Mouse (Mus musculus): ENCODE measurements around the gene Riox2. TPM values are rescaled to one million over a fixed set of nuclear protein-coding genes. Genes with fewer than 3 reads are reported as not detected.

The Riox2 gene
- polyA plus RNA-seq, 1 experiment from 2014 or later: 13.7 TPM

DNA sequence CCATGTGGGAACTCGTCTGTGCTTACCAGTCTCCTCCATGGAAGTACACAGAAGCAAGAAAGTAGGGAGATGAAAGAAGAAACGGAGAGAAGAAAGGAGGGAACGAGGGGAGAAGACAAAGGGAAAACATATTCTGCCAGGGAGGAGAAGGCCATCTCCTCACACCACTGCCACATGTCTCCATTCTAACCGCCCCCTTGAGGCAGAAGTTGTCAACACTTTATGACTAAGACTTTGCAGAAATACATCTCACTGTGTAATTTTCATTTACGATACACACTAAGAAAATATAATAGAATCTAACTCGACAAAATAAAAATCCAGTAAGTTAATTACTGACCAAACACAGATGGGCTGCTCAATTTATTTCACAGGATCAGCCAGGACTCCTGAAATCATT is 55.4 kb downstream of the Riox2 start:
- no peak overlapping the region for H3K9ac ChIP-seq
- no peaks in the 10 kb centered on the region for H3K9me3 ChIP-seq
- no peak overlapping the region for H3K27ac ChIP-seq
- H3K4me3 ChIP-seq: no peak overlapping the region
- no peak for ATAC-seq (ENCODE audit: low FRiP score)
- peaks cover 10% of the 10 kb centered on the region for H3K36me3 ChIP-seq
- 85% methylated on average over 6 of the region's 6 CpGs for WGBS
- no peak overlapping the region for H3K4me2 ChIP-seq
- no peaks in the 10 kb centered on the region for H3K4me1 ChIP-seq (replicated peaks)
- H3K27me3 ChIP-seq: no peaks in the 10 kb centered on the region

DNA sequence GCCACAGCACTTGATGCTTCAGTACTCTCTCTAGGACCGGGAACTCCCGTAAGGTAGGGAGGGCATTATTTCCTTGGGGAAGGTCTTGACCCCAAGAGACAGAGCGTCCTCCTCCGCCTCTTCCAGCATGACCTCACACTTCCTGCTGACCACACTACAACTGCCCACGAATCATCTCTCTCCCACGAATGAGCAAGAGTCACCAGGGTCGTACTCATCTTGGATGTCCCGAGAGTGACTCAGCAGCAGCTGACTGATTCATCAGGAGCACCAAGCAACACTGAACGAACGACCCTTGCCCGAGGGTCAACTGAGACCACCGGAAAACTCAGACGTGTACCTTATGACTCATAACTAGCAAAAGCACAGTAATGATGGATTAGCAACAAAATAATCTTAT is 58.0 kb downstream of the Riox2 start:
- no peak overlapping the region for H3K9ac ChIP-seq
- WGBS: 92% methylated on average over 13 of the region's 13 CpGs

DNA sequence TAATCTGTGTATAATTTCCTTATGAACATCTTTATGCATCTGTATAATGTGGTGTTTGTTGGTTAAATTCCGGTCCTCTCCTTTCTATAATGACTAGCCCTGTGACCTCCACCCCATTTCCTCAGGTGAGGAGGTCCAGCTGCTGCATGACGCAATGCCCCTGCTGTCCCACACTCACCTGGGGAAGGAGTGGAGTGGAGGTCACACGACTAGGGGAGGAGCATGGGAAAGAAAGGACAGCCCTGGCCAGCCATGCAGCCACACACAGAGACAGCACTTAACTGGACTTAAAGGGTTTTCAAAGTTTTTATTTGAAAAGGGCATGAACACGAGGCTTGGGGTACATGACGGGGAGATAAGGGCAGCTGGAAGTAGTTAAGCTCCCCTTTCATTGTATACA is 59.7 kb downstream of the Riox2 start:
- Histone ChIP-seq H3K36me3 (peaks cover 10% of the 10 kb centered on the region), H3K4me2 (no peak overlapping the region), H3K27me3 (no peaks in the 10 kb centered on the region), H3K27ac (no peak overlapping the region), H3K4me1 (replicated peaks) (no peaks in the 10 kb centered on the region), H3K9me3 (no peaks in the 10 kb centered on the region), H3K4me3 (no peak overlapping the region), H3K9ac (no peak overlapping the region)
- ATAC-seq (ENCODE audit: low FRiP score): no peak
- 86% methylated on average over 5 of the region's 5 CpGs for WGBS

More for the DNA sequence above, 58.0 kb downstream of the Riox2 start:
- peaks cover 10% of the 10 kb centered on the region for H3K36me3 ChIP-seq
- no peaks in the 10 kb centered on the region for H3K4me1 ChIP-seq (replicated peaks)
- H3K4me3 ChIP-seq: no peak overlapping the region
- H3K4me2 ChIP-seq: no peak overlapping the region
- H3K27ac ChIP-seq: no peak overlapping the region
- ATAC-seq (ENCODE audit: low FRiP score): no peak
- no peaks in the 10 kb centered on the region for H3K27me3 ChIP-seq
- no peaks in the 10 kb centered on the region for H3K9me3 ChIP-seq

DNA sequence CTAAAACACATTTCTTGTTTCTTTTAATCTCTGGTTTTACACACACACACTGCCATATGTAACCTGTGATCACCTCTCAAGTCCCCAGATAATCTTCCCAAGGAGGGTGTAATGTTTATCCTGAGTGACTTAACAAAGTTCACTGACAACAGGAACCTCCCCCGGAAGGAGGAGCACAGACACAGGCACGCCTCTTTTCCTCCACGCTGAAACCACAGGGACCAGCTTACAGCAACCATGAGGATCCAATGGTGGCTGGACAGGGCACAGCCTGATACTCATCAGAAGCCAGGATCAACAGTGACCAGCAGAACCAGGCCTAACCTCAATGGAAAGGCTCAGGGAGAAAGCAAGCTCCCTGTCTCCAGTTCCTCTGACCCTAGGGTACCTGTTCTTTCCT is 61.0 kb downstream of the Riox2 start:
- Histone ChIP-seq H3K4me3 (no peak overlapping the region), H3K36me3 (peaks cover 10% of the 10 kb centered on the region), H3K9ac (no peak overlapping the region), H3K9me3 (no peaks in the 10 kb centered on the region), H3K4me1 (replicated peaks) (no peaks in the 10 kb centered on the region), H3K4me2 (no peak overlapping the region), H3K27ac (no peak overlapping the region), H3K27me3 (no peaks in the 10 kb centered on the region)
- 50% methylated on average over 3 of the region's 3 CpGs for WGBS
- ATAC-seq (ENCODE audit: low FRiP score): no peak

DNA sequence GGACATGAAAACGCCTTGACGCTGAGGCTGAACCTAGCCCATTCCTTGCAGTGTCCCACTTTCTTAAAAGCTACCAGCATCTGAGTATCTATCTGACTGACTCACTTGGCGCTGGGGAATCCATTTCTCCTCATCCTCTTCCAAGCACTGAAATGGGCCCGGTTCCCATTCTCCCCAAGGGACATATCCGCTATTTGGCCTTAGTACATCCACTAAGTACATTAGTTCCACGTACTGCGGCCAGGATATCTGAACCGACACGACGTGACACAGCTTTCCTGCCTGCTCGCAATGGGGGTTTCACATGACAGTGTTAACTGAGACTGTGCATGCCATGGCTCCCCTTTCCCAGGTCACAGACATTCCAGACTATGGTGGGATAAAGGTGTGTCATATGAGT is 62.8 kb downstream of the Riox2 start:
- Histone ChIP-seq H3K9me3 (no peaks in the 10 kb centered on the region), H3K4me1 (replicated peaks) (no peaks in the 10 kb centered on the region), H3K36me3 (peaks cover 10% of the 10 kb centered on the region), H3K27ac (no peak overlapping the region), H3K9ac (no peak overlapping the region), H3K27me3 (no peaks in the 10 kb centered on the region), H3K4me2 (no peak overlapping the region), H3K4me3 (no peak overlapping the region)
- ATAC-seq (ENCODE audit: low FRiP score): no peak
- WGBS: 93% methylated on average over 11 of the region's 11 CpGs

DNA sequence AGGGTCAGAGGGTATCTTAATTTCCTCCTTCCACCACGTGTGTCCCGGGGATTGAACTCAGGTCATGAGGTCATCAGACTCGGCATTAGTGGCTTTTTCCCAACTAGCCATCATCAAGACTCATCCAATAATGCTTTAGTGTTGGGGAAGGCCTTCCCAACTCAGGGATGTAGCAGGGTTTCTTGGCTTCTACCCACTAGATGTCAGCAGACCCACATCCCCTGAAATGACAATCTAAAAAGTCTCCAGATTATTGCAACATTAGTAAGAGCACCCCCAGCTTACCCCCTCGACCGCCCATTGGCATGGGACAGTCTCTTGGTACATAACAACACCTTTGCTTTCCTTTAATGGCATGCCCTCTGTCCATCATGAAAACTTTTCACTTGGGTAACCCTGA is 64.1 kb downstream of the Riox2 start:
- Histone ChIP-seq H3K9ac (no peak overlapping the region), H3K27ac (no peak overlapping the region), H3K36me3 (no peaks in the 10 kb centered on the region), H3K4me1 (replicated peaks) (no peaks in the 10 kb centered on the region), H3K9me3 (no peaks in the 10 kb centered on the region), H3K27me3 (no peaks in the 10 kb centered on the region), H3K4me3 (no peak overlapping the region), H3K4me2 (no peak overlapping the region)
- ATAC-seq (ENCODE audit: low FRiP score): no peak
- WGBS: 85% methylated on average over 5 of the region's 5 CpGs

DNA sequence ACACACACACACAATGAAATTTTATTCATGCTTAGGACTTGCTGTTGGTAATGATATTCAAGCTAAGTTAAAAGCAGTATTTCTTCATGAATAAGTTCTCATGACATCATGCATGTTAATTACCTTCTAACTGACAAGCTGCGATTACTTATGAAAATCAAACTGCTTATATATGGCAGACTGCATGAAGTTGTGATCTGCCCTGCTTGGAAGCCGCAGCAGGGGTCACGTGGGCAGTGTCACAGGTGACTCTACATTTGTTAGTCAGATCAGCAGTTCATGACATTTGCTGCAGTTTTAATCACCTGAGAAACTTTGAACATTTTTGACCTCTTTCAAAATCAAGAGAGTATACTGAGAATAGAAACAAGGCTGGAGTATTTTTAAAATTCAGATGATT is 69.4 kb downstream of the Riox2 start:
- H3K4me3 ChIP-seq: no peak overlapping the region
- no peaks in the 10 kb centered on the region for H3K9me3 ChIP-seq
- H3K27ac ChIP-seq: no peak overlapping the region
- H3K4me1 ChIP-seq (replicated peaks): no peaks in the 10 kb centered on the region
- H3K27me3 ChIP-seq: no peaks in the 10 kb centered on the region
- no peak overlapping the region for H3K9ac ChIP-seq
- 87% methylated on average over 3 of the region's 3 CpGs for WGBS
- no peaks in the 10 kb centered on the region; the same call in 1 of the 2 replicates for H3K36me3 ChIP-seq
- H3K4me2 ChIP-seq: no peak overlapping the region
- ATAC-seq (ENCODE audit: low FRiP score): no peak

DNA sequence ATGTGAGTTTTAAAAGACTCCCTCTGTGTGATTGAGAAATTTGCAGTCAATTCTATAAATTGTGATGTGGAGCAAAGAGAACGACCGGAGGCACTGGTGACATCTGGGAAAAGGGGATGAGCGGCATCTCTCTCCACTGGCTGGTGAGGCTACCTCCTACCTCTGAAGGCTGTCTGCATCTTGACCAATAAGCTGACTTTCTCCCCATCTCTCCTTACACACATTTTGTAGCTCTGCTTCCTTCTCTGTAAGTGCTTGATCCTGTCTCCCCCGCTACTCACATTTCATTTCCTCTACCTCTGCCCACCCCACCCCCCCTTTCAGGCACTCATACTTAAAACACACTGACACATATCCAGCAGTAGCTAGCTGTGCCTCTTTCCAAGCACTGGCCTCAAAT is 69.8 kb downstream of the Riox2 start:
- H3K27me3 ChIP-seq: no peaks in the 10 kb centered on the region
- H3K4me2 ChIP-seq: no peak overlapping the region
- whole genome bisulfite sequencing: 90% methylated on average over 4 of the region's 4 CpGs
- no peaks in the 10 kb centered on the region for H3K9me3 ChIP-seq
- no peak overlapping the region for H3K4me3 ChIP-seq
- no peaks in the 10 kb centered on the region; the same call in 1 of the 2 replicates for H3K36me3 ChIP-seq
- no peaks in the 10 kb centered on the region for H3K4me1 ChIP-seq (replicated peaks)
- H3K27ac ChIP-seq: no peak overlapping the region
- no peak overlapping the region for H3K9ac ChIP-seq
- ATAC-seq (ENCODE audit: low FRiP score): no peak

Other genes starting within 250 kb of the Riox2 start
- gene Olfr201, start 199.1 kb upstream of the Riox2 start, polyA plus RNA-seq (2015; fragmentation: Nextera tagmentation; extraction: Ambion mirVana): not detected in 2 replicates
- gene Olfr202, start 185.0 kb upstream of the Riox2 start, polyA plus RNA-seq (2015; fragmentation: Nextera tagmentation; extraction: Ambion mirVana): not detected in 2 replicates
- not detected in 2 replicates for gene Olfr203, start 172.9 kb upstream of the Riox2 start, polyA plus RNA-seq (2015; fragmentation: Nextera tagmentation; extraction: Ambion mirVana)
- not detected in 2 replicates for gene Olfr204, start 153.5 kb upstream of the Riox2 start, polyA plus RNA-seq (2015; fragmentation: Nextera tagmentation; extraction: Ambion mirVana)
- not detected in 2 replicates for gene Olfr205, start 140.6 kb upstream of the Riox2 start, polyA plus RNA-seq (2015; fragmentation: Nextera tagmentation; extraction: Ambion mirVana)
- not detected in 2 replicates for gene Olfr206, start 122.5 kb upstream of the Riox2 start, polyA plus RNA-seq (2015; fragmentation: Nextera tagmentation; extraction: Ambion mirVana)
- not detected in 2 replicates for gene Olfr209, start 107.8 kb upstream of the Riox2 start, polyA plus RNA-seq (2015; fragmentation: Nextera tagmentation; extraction: Ambion mirVana)
- gene Gabrr3, start 64.4 kb upstream of the Riox2 start, polyA plus RNA-seq (2015; fragmentation: Nextera tagmentation; extraction: Ambion mirVana): 0.10 TPM in 1 of 2 replicates, not detected in the other
- 3.0 and 4.1 TPM in 2 replicates for gene Crybg3, start 129.2 kb downstream of the Riox2 start, polyA plus RNA-seq (2015; fragmentation: Nextera tagmentation; extraction: Ambion mirVana)
- 48.8 and 51.5 TPM in 2 replicates for gene Arl6, start 167.6 kb downstream of the Riox2 start, polyA plus RNA-seq (2015; fragmentation: Nextera tagmentation; extraction: Ambion mirVana)